Mouse (Mus musculus): ENCODE results near the gene Akt1s1. TPM values are rescaled to one million over a fixed set of nuclear protein-coding genes. Genes with fewer than 3 reads are reported as not detected.

Akt1s1 gene
- total RNA-seq, 2 experiments from 2014 or later, result 18.2 to 26.5 TPM

DNA sequence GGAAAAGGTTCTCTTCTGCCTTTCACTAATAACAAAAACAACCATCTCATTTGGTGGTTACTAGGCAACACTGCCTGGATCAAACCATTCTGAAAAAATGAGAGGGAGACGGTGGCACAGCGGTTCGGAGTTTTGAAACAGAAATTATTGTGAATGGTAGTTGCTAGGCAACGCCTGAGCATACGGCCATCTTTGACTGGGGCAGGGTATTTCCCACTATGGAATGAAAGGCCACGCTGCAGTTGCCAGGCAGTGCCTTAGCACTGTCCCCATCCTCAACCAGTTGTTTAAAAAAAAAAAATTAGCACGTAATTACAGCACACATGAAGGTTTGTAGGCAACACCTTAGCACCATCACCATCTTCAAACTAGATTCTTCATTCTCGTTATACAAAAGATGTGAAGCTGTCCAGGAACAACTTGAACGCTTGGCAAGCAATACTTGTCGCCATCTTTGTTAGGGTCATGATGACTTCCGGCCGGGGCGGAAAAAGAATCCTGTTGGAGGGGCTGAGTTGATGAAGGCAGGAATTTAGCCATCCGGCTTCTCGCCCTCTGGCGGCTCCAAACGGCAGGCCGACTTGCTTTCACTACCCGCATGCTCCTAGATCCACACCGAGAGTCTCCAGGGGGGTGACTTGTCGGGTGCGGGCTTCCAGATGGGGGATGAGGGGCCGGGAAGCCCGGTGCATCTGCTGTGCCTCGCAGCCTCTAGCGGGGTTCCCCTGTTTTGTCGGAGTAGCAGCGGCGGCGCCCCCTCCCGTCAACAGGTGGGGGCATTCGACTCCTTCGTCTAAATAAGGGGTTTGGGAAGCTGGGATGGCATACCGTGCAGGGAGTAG is 47.0 kb downstream of the Akt1s1 start, which contains the start of gene Fuz:
Fuz (plus strand) TSS at position 487 of the 842 bp plus-strand sequence.
- ATAC-seq (replicated peaks; ENCODE audit: poor library complexity, severe bottlenecking), result peak; percentile 76

DNA sequence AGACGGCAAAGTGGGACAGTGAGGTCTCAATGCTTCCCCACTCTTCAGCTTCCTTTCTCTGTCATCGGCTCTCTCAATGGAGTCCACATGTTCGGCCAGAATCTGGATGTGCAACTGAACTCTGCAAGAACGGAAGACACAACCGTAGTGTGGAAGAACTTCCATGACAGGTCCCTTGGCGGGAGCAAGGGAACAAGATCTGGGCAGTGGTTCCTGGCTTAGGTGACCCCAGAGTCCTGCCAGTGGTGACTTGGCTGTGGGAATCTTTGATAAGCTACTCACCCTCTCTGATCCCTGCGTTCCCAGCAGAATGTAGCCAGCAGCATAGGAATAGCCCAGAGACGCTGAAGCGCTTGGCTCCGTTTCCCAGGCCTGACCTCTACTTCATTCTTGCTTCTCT is 47.7 kb downstream of the Akt1s1 start:
- ATAC-seq (replicated peaks; ENCODE audit: poor library complexity, severe bottlenecking), result no peak

DNA sequence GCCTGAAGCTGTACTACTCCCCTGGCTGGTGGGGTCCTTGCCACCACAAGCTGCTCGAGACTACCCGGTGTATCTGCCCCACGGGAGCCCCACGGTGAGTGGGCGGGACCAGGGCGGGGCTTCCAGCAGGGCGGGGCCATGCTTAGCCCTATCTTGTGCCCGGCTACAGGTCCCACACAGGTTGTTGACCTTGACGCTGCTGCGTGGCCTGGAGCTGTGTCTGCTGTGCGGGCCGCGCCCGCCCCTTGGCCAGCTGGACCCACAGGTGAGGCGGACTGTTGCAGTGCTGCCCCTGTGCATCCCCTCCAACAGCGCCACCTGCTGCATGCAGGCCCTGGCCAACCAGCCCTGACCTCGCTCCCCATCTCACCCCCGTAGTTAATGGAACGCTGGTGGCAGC is 49.8 kb downstream of the Akt1s1 start:
- no peak for ATAC-seq (replicated peaks; ENCODE audit: poor library complexity, severe bottlenecking)

DNA sequence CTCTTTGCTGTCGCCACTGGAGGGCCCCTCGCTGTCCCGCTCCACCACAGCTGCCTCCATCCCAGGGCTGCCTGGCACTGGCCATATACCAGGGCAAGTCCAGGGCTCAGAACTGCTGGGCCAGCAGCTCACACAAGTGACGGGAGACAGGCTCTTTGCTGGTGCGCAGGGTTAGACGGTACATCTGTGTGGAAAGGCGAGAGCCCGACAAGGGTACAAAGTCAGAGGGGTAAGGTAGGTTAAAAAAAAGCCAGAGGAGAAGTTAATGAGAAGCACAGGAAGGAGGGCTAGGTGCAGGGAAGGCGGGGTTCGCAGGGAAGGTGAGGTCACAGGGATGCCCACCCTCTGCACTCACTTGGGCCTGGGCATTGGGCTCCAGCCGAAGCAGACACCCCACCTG is 51.8 kb downstream of the Akt1s1 start:
- ATAC-seq (replicated peaks; ENCODE audit: poor library complexity, severe bottlenecking), result no peak

DNA sequence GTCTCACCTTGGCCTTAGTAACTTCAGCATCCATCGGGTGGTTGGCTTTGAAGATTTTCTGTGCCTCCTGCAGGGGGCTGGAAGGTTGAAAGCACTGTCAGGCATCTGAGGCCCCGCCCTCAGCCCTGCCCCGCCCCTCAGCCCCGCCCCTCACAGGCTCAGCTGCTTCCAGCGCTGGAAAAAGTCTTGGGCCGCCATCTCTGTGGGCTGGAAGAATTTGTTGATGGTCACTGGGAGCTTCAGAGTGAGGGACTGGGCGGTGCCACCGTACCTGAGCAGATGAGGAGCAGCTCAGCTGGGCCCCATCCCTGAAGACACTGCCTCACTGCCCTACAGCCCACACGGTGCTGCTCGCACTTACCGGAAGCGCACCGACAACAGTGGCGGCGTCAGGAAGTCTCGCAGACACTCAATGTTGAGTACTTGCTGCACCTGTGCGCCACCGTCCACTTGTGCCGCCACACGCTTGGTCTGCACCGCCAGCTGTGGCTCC is 52.5 kb downstream of the Akt1s1 start:
- ATAC-seq (replicated peaks; ENCODE audit: poor library complexity, severe bottlenecking), result peak; percentile 55

Other genes with a start within 250 kb of the Akt1s1 start
- gene Myh14, start 178.1 kb upstream of the Akt1s1 start, total RNA-seq (2014; fragmentation: Nextera tagmentation), result not detected in 2 replicates
- gene Myh14, start 178.1 kb upstream of the Akt1s1 start, total RNA-seq (2017), result not detected in 2 replicates
- not detected in 2 replicates for gene Izumo2, start 140.2 kb upstream of the Akt1s1 start, total RNA-seq (2014; fragmentation: Nextera tagmentation)
- gene Izumo2, start 140.2 kb upstream of the Akt1s1 start, total RNA-seq (2017), result not detected in 2 replicates
- 45.0 and 52.3 TPM in 2 replicates for gene Vrk3, start 100.6 kb upstream of the Akt1s1 start, total RNA-seq (2014; fragmentation: Nextera tagmentation)
- 27.4 and 34.8 TPM in 2 replicates for gene Vrk3, start 100.6 kb upstream of the Akt1s1 start, total RNA-seq (2017)
- 1.6 and 6.2 TPM in 2 replicates for gene Zfp473, start 97.9 kb upstream of the Akt1s1 start, total RNA-seq (2014; fragmentation: Nextera tagmentation)
- gene Zfp473, start 97.9 kb upstream of the Akt1s1 start, total RNA-seq (2017), result 2.0 and 2.2 TPM in 2 replicates
- gene Nup62, start 32.9 kb upstream of the Akt1s1 start, total RNA-seq (2014; fragmentation: Nextera tagmentation), result 81.8 and 83.0 TPM in 2 replicates
- gene Nup62, start 32.9 kb upstream of the Akt1s1 start, total RNA-seq (2017), result 120 and 167 TPM in 2 replicates
- gene Il4i1, start 32.6 kb upstream of the Akt1s1 start, total RNA-seq (2014; fragmentation: Nextera tagmentation), result 1.2 TPM in 1 of 2 replicates, not detected in the other
- gene Il4i1, start 32.6 kb upstream of the Akt1s1 start, total RNA-seq (2017), result 0.15 and 0.22 TPM in 2 replicates
- 5.6 and 8.5 TPM in 2 replicates for gene Atf5, start 32.3 kb upstream of the Akt1s1 start, total RNA-seq (2014; fragmentation: Nextera tagmentation)
- 3.8 and 6.8 TPM in 2 replicates for gene Atf5, start 32.3 kb upstream of the Akt1s1 start, total RNA-seq (2017)
- 18.1 and 22.6 TPM in 2 replicates for gene Tbc1d17, start 88 bp downstream of the Akt1s1 start, total RNA-seq (2014; fragmentation: Nextera tagmentation)
- gene Tbc1d17, start 88 bp downstream of the Akt1s1 start, total RNA-seq (2017), result 15.5 and 19.3 TPM in 2 replicates
- 61.3 and 65.7 TPM in 2 replicates for gene Pnkp, start 8.1 kb downstream of the Akt1s1 start, total RNA-seq (2014; fragmentation: Nextera tagmentation)
- gene Pnkp, start 8.1 kb downstream of the Akt1s1 start, total RNA-seq (2017), result 51.0 and 79.6 TPM in 2 replicates
- gene Ptov1, start 20.8 kb downstream of the Akt1s1 start, total RNA-seq (2014; fragmentation: Nextera tagmentation), result 67.0 and 95.4 TPM in 2 replicates
- 24.4 and 32.1 TPM in 2 replicates for gene Ptov1, start 20.8 kb downstream of the Akt1s1 start, total RNA-seq (2017)
- 26.7 and 51.2 TPM in 2 replicates for gene Med25, start 43.7 kb downstream of the Akt1s1 start, total RNA-seq (2014; fragmentation: Nextera tagmentation)
- gene Med25, start 43.7 kb downstream of the Akt1s1 start, total RNA-seq (2017), result 9.2 and 15.6 TPM in 2 replicates
- gene Fuz, start 47.1 kb downstream of the Akt1s1 start, total RNA-seq (2014; fragmentation: Nextera tagmentation), result 13.6 TPM in 2 replicates
- gene Fuz, start 47.1 kb downstream of the Akt1s1 start, total RNA-seq (2017), result 16.5 and 18.0 TPM in 2 replicates
- 40.8 and 84.2 TPM in 2 replicates for gene Ap2a1, start 80.5 kb downstream of the Akt1s1 start, total RNA-seq (2014; fragmentation: Nextera tagmentation)
- 28.6 and 30.1 TPM in 2 replicates for gene Ap2a1, start 80.5 kb downstream of the Akt1s1 start, total RNA-seq (2017)
- not detected in 2 replicates for gene Tsks, start 94.2 kb downstream of the Akt1s1 start, total RNA-seq (2014; fragmentation: Nextera tagmentation)
- gene Tsks, start 94.2 kb downstream of the Akt1s1 start, total RNA-seq (2017), result 0.17 TPM in 1 of 2 replicates, not detected in the other
- not detected in 2 replicates for gene Cpt1c, start 125.9 kb downstream of the Akt1s1 start, total RNA-seq (2014; fragmentation: Nextera tagmentation)
- not detected in 2 replicates for gene Cpt1c, start 125.9 kb downstream of the Akt1s1 start, total RNA-seq (2017)
- gene Prmt1, start 137.6 kb downstream of the Akt1s1 start, total RNA-seq (2014; fragmentation: Nextera tagmentation), result 104 and 115 TPM in 2 replicates
- 138 and 190 TPM in 2 replicates for gene Prmt1, start 137.6 kb downstream of the Akt1s1 start, total RNA-seq (2017)
- gene Irf3, start 148.7 kb downstream of the Akt1s1 start, total RNA-seq (2014; fragmentation: Nextera tagmentation), result 76.6 and 105 TPM in 2 replicates
- 87.5 and 88.9 TPM in 2 replicates for gene Irf3, start 148.7 kb downstream of the Akt1s1 start, total RNA-seq (2017)
- 19.4 and 57.9 TPM in 2 replicates for gene Bcl2l12, start 149.7 kb downstream of the Akt1s1 start, total RNA-seq (2014; fragmentation: Nextera tagmentation)
- gene Bcl2l12, start 149.7 kb downstream of the Akt1s1 start, total RNA-seq (2017), result 18.4 and 32.9 TPM in 2 replicates
- gene Scaf1, start 167.4 kb downstream of the Akt1s1 start, total RNA-seq (2014; fragmentation: Nextera tagmentation), result 28.6 and 29.8 TPM in 2 replicates
- 15.7 and 17.8 TPM in 2 replicates for gene Scaf1, start 167.4 kb downstream of the Akt1s1 start, total RNA-seq (2017)
- 2.3 and 7.8 TPM in 2 replicates for gene Rras, start 169.0 kb downstream of the Akt1s1 start, total RNA-seq (2014; fragmentation: Nextera tagmentation)
- 1.0 and 1.4 TPM in 2 replicates for gene Rras, start 169.0 kb downstream of the Akt1s1 start, total RNA-seq (2017)
- gene Prr12, start 203.9 kb downstream of the Akt1s1 start, total RNA-seq (2014; fragmentation: Nextera tagmentation), result 21.1 and 29.6 TPM in 2 replicates
- 1.7 and 4.1 TPM in 2 replicates for gene Prr12, start 203.9 kb downstream of the Akt1s1 start, total RNA-seq (2017)
- gene Nosip, start 213.4 kb downstream of the Akt1s1 start, total RNA-seq (2014; fragmentation: Nextera tagmentation), result 42.2 and 57.2 TPM in 2 replicates
- 49.4 and 63.1 TPM in 2 replicates for gene Nosip, start 213.4 kb downstream of the Akt1s1 start, total RNA-seq (2017)
- gene Prrg2, start 213.7 kb downstream of the Akt1s1 start, total RNA-seq (2014; fragmentation: Nextera tagmentation), result 6.8 and 9.4 TPM in 2 replicates
- gene Prrg2, start 213.7 kb downstream of the Akt1s1 start, total RNA-seq (2017), result 4.8 and 5.3 TPM in 2 replicates
- gene Rcn3, start 243.2 kb downstream of the Akt1s1 start, total RNA-seq (2014; fragmentation: Nextera tagmentation), result 2.2 and 11.6 TPM in 2 replicates
- 4.1 and 7.0 TPM in 2 replicates for gene Rcn3, start 243.2 kb downstream of the Akt1s1 start, total RNA-seq (2017)